Mouse (Mus musculus) MN1 (cell line): ENCODE results near the gene Rpl10-ps3.

ENCODE experiments used
- DNase-seq: peaks from one replicate; pipeline ENCODE4 v3.0.0-alpha.2; 2016; ENCODE audit warnings: low spot score

Gene Rpl10-ps3

GRCm38 (mm10) chr9:50344868-50345267 lies at the start of gene Rpl10-ps3:
TSS of gene Rpl10-ps3 (minus strand) at chr9:50344968.
- no peak for DNase-seq

DNA sequence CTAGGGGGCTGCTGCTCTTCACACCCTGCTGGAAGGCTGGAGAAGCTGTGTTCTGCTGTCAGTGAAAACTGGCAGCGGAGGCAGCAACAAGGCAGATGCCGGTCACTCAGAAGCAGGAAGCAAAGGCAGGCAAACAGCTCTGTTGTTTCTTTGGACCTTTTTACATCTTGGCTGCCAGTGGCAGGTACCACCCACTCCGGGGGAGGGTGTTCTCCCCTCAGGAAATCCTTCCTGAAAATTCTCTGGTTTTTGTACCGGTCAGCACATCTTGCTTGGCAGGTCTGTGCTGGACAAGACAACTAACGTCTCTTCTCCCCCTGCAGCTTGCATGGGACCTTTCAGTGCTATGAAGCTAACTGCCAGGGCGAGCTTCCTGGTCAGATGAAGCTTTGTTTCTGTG lies 30.8 kb upstream of the Rpl10-ps3 start:
- no peak for DNase-seq

DNA sequence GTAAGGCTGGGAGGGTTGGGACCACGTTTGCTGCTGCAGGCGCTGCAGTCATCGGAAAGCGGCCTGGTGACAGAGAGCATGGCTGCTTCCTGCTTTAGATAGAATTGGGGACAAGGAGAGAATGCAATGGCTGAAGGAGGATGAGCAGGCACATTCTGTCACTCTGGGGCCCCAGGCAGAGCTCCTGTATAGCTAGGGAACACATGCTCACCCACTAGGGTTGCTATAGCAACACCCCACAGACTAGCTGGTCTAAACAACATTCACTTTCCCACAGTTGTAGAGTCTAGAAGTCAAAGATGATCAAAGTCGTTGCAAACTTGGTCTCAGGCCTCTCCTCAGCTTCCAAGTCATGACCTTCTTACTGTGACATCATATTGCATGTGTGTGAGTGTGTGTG lies 29.9 kb upstream of the Rpl10-ps3 start:
- DNase-seq = no peak

- no peak for DNase-seq
Measured at GRCm38 (mm10) chr9:50368551-50369297, 24.0 kb upstream of the Rpl10-ps3 start.

DNA sequence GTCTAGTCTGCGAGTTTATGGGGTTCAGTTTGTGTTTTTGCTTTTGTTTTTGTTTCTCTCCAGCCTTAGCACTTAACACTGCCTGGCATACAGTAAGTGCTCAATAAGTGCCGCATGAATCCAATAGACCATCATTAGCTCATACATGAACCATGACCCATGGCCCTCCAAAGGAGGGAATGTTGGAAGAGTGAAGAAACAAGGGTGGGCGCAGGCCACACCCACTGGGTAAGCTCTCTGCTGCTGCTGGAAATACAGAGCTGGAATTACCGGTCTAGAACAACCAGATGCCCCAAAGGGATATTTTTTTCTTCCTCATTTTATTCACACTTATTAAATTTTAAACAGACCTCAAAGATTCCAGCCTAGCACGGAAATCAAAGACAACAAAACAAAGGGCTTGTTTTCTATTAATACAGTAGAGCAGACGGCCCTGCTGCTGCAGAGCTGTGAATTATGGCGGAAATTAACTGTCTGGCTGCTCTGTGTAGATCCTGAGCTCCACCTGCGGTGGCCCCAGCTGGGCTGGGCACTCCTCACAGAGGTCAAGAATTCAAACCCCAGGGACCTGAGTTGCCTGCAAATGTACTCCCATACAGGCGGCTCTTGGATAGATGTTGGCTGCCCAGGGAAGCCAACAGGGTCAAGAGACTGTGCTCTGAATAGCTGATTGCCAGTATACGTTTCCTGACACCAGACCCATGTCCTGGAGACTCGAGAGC lies 20.5 kb upstream of the Rpl10-ps3 start:
- peak; percentile 27 for DNase-seq

GRCm38 (mm10) chr9:50363962-50364361 lies 19.2 kb upstream of the Rpl10-ps3 start:
- DNase-seq = no peak

GRCm38 (mm10) chr9:50363259-50363658 lies 18.5 kb upstream of the Rpl10-ps3 start:
- DNase-seq = no peak

GRCm38 (mm10) chr9:50362556-50362955 lies 17.8 kb upstream of the Rpl10-ps3 start:
- no peak for DNase-seq

GRCm38 (mm10) chr9:50360370-50360769 lies 15.6 kb upstream of the Rpl10-ps3 start:
- no peak for DNase-seq

DNA sequence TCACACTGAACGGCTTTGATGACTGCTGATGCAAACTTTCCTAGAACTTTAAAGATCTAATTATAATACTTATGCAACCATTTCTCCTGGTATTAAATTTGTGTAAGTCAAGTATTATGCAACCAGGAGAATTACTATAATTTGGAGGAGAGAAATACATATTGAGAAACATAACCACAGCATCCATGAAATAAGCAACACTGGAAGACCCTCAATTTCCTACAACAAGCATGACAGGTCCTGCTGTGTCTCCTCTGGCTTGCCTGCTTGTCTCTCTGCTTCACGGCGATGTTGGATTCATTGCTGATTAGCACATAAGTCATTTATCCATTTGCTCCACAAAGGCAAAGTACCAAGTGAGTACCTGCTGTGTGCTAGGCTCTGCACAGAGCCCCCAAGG lies 12.6 kb upstream of the Rpl10-ps3 start:
- no peak for DNase-seq

DNA sequence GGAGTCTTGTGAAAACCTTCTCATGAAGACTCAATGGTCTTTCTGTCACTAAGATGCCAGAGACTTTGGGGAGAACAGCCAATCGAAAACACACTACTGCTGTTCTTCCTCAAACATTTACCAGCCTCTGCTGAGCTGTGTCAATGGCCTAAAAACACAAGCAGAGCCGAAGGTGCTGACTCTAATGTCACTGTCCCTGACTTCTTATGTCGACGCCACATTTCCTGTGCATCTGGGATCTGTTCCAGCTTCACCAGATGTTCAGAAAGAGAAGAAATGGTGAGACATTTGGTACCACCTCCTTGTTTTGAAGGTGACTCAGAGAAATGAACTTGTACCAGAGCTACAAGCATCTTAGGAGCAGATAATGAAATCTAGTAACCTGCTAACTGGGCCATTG lies 7.0 kb upstream of the Rpl10-ps3 start:
- no peak for DNase-seq

GRCm38 (mm10) chr9:50350571-50350970 lies 5.8 kb upstream of the Rpl10-ps3 start:
- DNase-seq = no peak

DNA sequence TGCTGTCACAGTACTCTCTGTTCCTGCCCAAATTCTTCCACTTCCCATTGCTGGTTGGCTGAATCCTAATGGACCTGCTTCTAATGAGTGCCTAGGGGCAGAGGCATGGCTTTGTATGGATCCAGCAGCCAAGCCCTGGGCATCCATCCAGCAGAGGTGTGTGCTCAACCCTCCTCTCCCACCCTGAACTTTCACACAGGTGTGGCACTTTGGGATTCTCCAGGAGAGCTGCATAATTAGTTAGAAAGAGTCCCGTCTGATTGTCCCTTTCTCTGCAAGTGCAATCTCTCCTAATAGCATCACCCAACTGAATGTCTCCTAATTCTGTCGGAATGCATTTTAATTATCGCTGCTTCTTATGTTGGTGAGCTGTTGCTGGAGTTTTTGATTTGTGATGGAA lies 4.4 kb upstream of the Rpl10-ps3 start:
- no peak for DNase-seq

DNA sequence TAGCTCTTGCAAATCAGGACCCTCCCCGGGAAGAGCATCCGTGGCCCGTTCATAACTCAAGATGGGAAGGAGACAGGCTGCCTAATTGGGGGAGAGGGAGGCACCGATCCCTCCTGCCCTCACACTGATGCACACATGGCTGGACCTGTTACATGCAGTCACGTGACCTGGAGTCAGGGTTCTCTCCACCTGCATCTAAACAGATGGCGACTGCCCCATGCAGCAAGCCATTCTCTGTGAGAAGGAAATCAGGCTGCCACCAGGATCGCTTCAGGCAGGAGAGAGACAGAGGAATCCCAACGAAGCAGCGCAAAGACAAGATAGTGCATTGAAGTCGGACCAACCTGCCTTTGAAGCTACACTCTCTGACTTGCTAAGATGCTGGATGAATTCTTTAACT lies 3.5 kb upstream of the Rpl10-ps3 start:
- no peak for DNase-seq

DNA sequence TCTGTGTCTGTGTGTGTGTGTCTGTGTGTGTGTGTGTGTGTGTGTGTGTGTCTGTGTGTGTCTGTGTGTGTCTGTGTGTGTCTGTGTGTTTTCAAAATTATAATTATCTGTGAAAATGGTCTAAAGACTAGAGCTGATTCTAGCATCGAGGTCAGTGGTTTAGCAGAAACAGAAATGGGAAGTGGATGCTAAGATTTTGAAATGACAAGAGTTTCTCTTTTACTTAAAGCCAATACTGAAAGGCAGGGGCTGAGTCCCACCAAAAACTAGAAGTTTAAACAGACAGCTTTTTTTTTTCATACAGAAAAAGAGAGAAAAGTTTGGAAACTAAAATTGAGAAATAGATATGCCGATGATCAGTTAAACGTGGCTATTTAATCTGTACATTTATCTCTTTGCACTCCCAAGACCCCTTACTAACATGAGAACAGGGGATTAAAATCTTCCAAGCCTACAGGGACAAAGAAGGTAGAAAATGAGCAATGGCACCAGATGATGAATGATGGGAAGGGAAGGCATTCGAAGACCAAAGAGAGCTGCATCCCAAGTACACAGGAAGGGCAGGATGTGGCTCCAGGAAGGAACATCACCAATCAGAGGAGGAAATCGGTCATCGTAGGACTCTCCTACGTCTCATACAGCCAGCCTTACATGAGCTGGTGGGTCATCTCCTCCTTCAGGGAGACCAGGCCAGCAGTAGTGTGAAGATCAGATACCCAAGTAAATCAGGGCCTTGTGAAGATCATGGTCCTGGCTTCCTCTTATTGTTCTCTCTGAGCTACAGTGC lies 9.0 kb downstream of the Rpl10-ps3 start:
- no peak for DNase-seq

GRCm38 (mm10) chr9:50333413-50333812 lies 11.4 kb downstream of the Rpl10-ps3 start:
- DNase-seq = peak; percentile 46

- no peak for DNase-seq
Measured at GRCm38 (mm10) chr9:50324355-50325225, 20.2 kb downstream of the Rpl10-ps3 start.

DNA sequence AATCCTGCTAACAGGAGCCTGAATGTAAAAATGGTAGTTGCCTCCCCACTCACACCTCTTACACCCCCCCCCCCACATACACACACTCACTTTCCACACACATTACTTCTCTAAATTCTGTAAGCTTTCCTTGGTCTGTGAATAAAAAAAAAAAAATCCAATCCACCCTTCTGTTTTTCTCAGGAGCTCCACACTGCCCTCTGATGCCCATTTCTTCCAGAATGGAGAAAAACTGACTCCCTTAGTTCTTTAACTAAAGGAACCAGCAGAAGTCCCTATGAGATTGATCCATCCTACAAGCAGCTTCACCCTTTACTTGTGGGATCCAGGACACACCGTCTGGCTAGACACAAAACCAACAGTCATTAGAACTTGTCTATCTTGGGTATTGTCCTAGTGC lies 24.0 kb downstream of the Rpl10-ps3 start:
- no peak for DNase-seq

DNA sequence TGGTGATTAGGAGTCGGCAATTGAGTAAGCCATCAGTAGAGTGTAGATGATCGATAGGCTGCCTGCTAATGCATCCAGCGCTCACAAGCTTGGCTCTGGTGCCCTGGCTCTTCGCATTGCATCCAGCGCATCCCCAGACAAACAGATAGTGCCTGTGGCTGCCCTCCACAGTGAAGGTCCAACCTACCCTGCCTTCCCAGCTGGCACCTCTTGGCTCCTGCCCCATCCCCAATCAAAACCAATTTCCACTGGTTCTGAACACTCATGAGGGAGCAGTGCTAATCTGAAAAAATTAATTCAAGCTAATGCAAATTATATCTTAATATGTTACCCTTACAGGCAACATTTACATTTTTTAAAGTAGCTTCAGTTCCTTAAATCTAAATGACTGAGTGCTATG lies 25.3 kb downstream of the Rpl10-ps3 start:
- DNase-seq = no peak

- no peak for DNase-seq
Measured at GRCm38 (mm10) chr9:50317299-50317698, 27.5 kb downstream of the Rpl10-ps3 start.

DNA sequence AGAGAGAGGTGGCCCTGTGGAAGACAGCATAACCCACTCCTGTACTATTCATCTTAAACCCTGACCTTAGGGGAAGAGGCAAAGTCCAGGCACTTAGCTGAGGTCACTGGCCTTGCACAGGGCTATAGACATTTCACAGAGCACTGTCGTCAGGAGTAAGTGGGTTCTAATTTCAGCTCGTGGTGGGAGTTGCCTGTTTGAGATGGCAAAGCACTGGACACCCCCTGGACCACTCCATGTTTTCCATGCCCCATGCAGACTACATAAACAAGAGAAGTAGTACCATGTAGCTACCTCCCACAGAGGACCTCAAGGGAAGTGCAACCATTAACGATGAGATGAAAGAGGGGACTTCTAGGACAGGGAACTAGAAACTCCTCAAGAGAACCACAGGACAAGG lies 29.1 kb downstream of the Rpl10-ps3 start:
- DNase-seq = no peak

DNA sequence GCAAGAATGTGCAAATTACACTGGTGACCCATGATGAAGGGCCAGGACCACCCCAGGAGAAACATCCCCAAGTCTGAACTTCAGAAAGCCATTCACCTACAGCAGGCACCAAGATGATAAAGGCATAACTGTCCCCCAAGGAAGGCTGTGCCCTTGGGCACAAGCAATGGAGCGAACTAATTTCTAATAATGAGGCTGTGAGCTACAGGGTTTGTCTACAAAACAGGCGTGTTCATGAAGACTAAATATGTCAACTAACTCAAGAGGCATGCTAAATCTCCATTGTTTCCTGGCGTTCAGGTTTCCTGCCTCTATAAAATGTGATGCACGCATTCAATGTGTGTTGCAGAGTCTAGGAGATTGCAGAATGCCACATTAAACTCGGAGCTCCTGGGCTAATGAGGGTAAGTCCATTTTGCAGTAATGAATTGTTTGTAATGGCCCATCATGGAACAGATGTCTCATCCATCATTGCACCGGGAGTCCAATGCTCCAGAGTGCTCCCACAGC lies 33.7 kb downstream of the Rpl10-ps3 start:
- DNase-seq = no peak
